Mouse (Mus musculus) liver, embryonic 13.5 days (tissue): ENCODE data around the gene Reep6. TPM values are rescaled to one million over a fixed set of nuclear protein-coding genes. Genes with fewer than 3 reads are reported as not detected.

ENCODE experiments used
- ATAC-seq: fragments of 200-750 bp; cut with Nextera tagmentation; 2 replicates; pipeline ENCODE4 v1.8.0; 2017; ENCODE audit warnings: low read depth, mild to moderate bottlenecking, moderate number of reproducible peaks, moderate library complexity
- DNase-seq: peaks from one replicate; pipeline ENCODE4 v3.0.0; 2022
- H3K27ac ChIP-seq: fragments of 300-500 bp; sonication (generic); 2 replicates; pipeline ENCODE4 v1.5.1; 2015; ENCODE audit warnings: moderate library complexity, mild to moderate bottlenecking, inconsistent platforms
- H3K27me3 ChIP-seq: fragments of 300-500 bp; sonication (generic); 2 replicates; pipeline ENCODE4 v1.6.1; 2015; ENCODE audit warnings: mild to moderate bottlenecking, inconsistent platforms
- H3K36me3 ChIP-seq: fragments of 300-500 bp; sonication (generic); 2 replicates; pipeline ENCODE4 v1.6.1; 2015; ENCODE audit warnings: mild to moderate bottlenecking, inconsistent platforms
- H3K4me1 ChIP-seq: fragments of 300-500 bp; sonication (generic); replicated peaks from 2 replicates; pipeline ENCODE4 v1.6.1; 2015; ENCODE audit warnings: inconsistent platforms
- H3K4me2 ChIP-seq: fragments of 300-500 bp; sonication (generic); 2 replicates; pipeline ENCODE4 v1.6.1; 2015; ENCODE audit warnings: inconsistent platforms, mild to moderate bottlenecking, moderate library complexity
- H3K4me3 ChIP-seq: fragments of 300-500 bp; sonication (generic); replicated peaks from 2 replicates; pipeline ENCODE4 v1.5.1; 2015; ENCODE audit warnings: mild to moderate bottlenecking, inconsistent platforms
- H3K9ac ChIP-seq: fragments of 300-500 bp; sonication (generic); 2 replicates; pipeline ENCODE4 v1.6.1; 2015; ENCODE audit warnings: mild to moderate bottlenecking, inconsistent platforms
- H3K9me3 ChIP-seq: fragments of 300-500 bp; sonication (generic); replicated peaks from 2 replicates; pipeline ENCODE4 v1.6.1; 2016; ENCODE audit warnings: inconsistent platforms
- WGBS: fragments of 180-500 bp; shearing (Covaris S2); methylation state at CpG from one replicate; pipeline ENCODE4 v1.1.7; 2015; ENCODE audit not compliant: insufficient replicate concordance; 5-methylcytosine and 5-hydroxymethylcytosine counted together
- polyA plus RNA-seq: library from polyadenylated mRNA; unstranded; fragments of >200 nt; fragmentation: Nextera tagmentation; extraction: Ambion mirVana; gene quantifications from 2 replicates; pipeline ENCODE4 v1.2.1, GENCODE M21; 2015

Gene Reep6
- 50.9 and 65.0 TPM in 2 replicates for polyA plus RNA-seq

GRCm38 (mm10) chr10:80329273-80330081, at the start of gene Reep6, which contains the start of gene Pcsk4:
Gene Reep6, plus strand, starts transcription at chr10:80329953.
Gene Pcsk4, minus strand, starts transcription at chr10:80329498.
- Histone ChIP-seq H3K4me2 (peak within 1 kb of the TSS; percentile 98), H3K4me1 (peaks cover 77% of the 10 kb centered on the region), H3K4me3 (peak within 1 kb of the TSS; percentile 71), H3K27ac (peak within 1 kb of the TSS; percentile 96), H3K9me3 (no peaks in the 10 kb centered on the region), H3K27me3 (peaks cover 3% of the 10 kb centered on the region; the same call in 1 of the 2 replicates), H3K36me3 (peaks cover 13% of the 10 kb centered on the region), H3K9ac (peak within 1 kb of the TSS; percentile 83)
- peak; percentile 81 for ATAC-seq
- peak; percentile 100 for DNase-seq
- 6% methylated on average over 36 of the region's 36 CpGs for WGBS

DNA sequence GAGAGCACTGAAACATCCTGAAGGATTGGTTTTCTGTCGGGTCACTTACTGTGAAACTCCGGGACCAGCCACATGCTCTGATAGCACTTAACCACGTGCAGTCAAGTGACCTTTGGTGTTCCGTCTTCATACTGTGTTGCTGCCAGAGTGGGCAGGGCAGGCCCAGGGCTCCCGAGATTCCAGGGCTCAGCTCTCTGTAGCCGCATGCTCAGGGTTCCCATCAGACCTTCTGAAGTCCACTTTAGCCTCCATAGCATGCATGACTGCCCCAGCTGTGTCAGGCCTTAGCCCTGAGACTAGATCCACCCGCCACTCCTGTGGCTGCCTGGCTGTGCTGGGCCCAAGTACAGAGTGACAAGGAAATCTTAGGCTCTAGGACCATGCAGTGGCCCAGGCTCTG, 48.4 kb upstream of the Reep6 start:
- DNase-seq (no peak), ATAC-seq (no peak)
- WGBS, result 76% methylated on average over 7 of the region's 7 CpGs
- peaks cover 99% of the 10 kb centered on the region for H3K36me3 ChIP-seq
- no peak overlapping the region for H3K4me2 ChIP-seq
- no peak overlapping the region for H3K9ac ChIP-seq
- no peaks in the 10 kb centered on the region for H3K9me3 ChIP-seq
- H3K27ac ChIP-seq, result no peak overlapping the region
- no peaks in the 10 kb centered on the region for H3K27me3 ChIP-seq
- no peak overlapping the region for H3K4me3 ChIP-seq
- H3K4me1 ChIP-seq, result peaks cover 11% of the 10 kb centered on the region

DNA sequence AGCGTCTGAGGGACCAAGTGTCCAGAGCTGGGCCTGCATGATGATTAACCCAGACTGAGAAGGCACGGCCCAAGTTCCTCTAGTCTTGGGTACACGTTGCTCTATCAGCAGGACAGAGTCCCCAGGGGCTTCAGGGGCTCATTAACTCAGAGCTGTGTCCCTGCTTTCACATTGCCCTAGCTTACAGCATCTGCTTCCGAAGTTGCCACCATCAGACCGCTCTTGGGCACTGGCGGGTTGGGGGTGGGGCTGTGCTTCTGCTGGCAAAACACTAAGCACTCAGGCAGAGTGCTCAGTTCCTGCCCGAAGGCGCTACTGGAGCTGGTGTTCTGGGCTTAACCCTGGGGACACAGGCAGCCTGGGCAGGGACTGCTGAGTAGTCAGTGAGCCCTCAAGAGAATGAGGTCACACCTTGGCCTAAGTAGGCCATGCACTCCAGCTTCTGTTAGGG, 47.8 kb upstream of the Reep6 start:
- Histone ChIP-seq H3K36me3 (peaks cover 99% of the 10 kb centered on the region), H3K27ac (no peak overlapping the region), H3K9ac (no peak overlapping the region), H3K9me3 (no peaks in the 10 kb centered on the region), H3K4me3 (no peak overlapping the region), H3K4me1 (peaks cover 11% of the 10 kb centered on the region), H3K27me3 (no peaks in the 10 kb centered on the region), H3K4me2 (no peak overlapping the region)
- DNase-seq, result no peak
- no peak for ATAC-seq
- WGBS, result 87% methylated on average over 8 of the region's 8 CpGs

GRCm38 (mm10) chr10:80282481-80283441, 47.0 kb upstream of the Reep6 start:
- Histone ChIP-seq H3K27ac (no peak overlapping the region), H3K27me3 (no peaks in the 10 kb centered on the region), H3K4me2 (no peak overlapping the region), H3K36me3 (peaks cover 99% of the 10 kb centered on the region), H3K4me1 (peaks cover 11% of the 10 kb centered on the region), H3K9ac (no peak overlapping the region), H3K4me3 (no peak overlapping the region), H3K9me3 (no peaks in the 10 kb centered on the region)
- WGBS, result 82% methylated on average over 20 of the region's 20 CpGs
- no peak for DNase-seq
- ATAC-seq, result no peak

DNA sequence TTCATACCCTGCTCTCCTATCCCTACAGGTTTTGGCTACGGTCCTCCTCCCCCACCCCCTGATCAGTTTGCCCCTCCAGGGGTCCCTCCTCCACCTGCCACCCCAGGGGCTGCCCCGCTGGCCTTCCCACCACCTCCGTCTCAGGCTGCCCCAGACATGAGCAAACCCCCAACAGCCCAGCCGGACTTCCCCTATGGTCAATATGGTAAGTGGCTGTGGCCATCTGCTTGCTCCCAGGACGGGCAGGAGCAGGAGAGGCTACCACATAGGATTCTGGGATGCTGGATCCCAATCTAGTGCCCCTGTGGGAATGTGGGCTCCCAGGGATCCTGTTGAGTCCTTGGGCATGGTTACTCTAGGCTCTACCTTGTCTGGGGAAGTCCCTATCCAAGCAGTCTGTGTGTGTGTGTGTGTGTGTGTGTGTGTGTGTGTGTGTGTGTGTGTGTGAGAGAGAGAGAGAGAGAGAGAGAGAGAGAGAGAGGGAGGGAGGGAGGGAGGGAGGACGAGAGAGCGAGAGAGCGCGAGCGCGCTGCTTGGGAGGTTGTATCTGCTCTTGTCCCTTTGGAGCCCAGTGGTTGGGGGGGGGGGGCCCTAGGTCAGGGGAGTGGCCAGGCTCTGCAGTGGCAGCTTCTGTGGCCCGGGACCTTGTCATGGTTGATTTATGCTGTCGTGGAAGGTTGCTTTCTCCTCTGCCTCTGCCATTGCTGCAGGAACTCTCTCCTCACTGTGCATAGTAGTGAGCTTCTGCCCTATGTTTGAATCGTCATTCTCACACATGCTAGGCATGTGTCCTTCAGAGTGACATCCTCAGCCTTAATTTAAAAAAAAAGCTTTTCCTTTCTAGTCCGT, 44.3 kb upstream of the Reep6 start:
- no peak for DNase-seq
- no peak overlapping the region for H3K9ac ChIP-seq
- no peak overlapping the region for H3K4me3 ChIP-seq
- WGBS, result 84% methylated on average over 15 of the region's 15 CpGs
- H3K4me1 ChIP-seq, result peaks cover 14% of the 10 kb centered on the region
- no peaks in the 10 kb centered on the region for H3K27me3 ChIP-seq
- H3K27ac ChIP-seq, result no peak overlapping the region
- no peaks in the 10 kb centered on the region for H3K9me3 ChIP-seq
- no peak overlapping the region for H3K4me2 ChIP-seq
- no peak for ATAC-seq
- peaks cover 88% of the 10 kb centered on the region for H3K36me3 ChIP-seq

DNA sequence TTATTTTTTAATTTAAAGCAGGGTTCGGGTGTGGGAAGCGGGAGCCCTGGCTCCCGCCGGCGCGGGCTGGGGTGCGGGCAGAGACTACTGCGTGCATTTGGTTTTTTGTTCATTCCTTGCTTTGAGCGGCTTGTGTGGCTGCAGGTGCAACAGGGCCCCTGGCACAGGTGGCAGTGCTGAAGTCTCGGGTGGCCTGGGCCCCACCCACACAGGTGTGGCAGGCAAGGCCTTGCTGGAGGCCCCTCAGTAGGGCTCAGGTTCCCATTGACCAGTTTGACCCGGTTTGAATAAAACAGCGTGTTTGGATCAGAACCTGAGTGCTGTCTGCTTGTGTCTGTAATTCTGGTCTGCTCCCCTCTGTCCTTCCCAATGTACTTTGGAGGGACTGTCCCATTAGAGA, 41.7 kb upstream of the Reep6 start:
- ATAC-seq, result no peak
- Histone ChIP-seq H3K4me2 (no peak overlapping the region), H3K9ac (no peak overlapping the region), H3K9me3 (no peaks in the 10 kb centered on the region), H3K27me3 (no peaks in the 10 kb centered on the region), H3K4me1 (peaks cover 12% of the 10 kb centered on the region), H3K36me3 (peaks cover 64% of the 10 kb centered on the region), H3K27ac (no peak overlapping the region), H3K4me3 (no peak overlapping the region)
- DNase-seq, result no peak
- WGBS, result 90% methylated on average over 12 of the region's 12 CpGs

GRCm38 (mm10) chr10:80288657-80289056, 41.1 kb upstream of the Reep6 start:
- no peak overlapping the region for H3K4me2 ChIP-seq
- DNase-seq (no peak), ATAC-seq (no peak)
- no peaks in the 10 kb centered on the region for H3K27me3 ChIP-seq
- H3K4me1 ChIP-seq, result peaks cover 18% of the 10 kb centered on the region
- no peak overlapping the region for H3K27ac ChIP-seq
- no peak overlapping the region for H3K9ac ChIP-seq
- peaks cover 64% of the 10 kb centered on the region for H3K36me3 ChIP-seq
- WGBS, result 71% methylated on average over 8 of the region's 8 CpGs
- H3K9me3 ChIP-seq, result no peaks in the 10 kb centered on the region
- no peak overlapping the region for H3K4me3 ChIP-seq

GRCm38 (mm10) chr10:80292251-80293146, 37.3 kb upstream of the Reep6 start, which contains the start of gene Rps15:
Gene Rps15, plus strand, starts transcription at chr10:80292453.
- WGBS, result under 1% methylated on average over 72 of the region's 72 CpGs
- peak within 1 kb of the TSS; percentile 94 for H3K27ac ChIP-seq
- H3K9me3 ChIP-seq, result no peaks in the 10 kb centered on the region
- peaks cover 41% of the 10 kb centered on the region for H3K36me3 ChIP-seq
- DNase-seq, result peak; percentile 91
- H3K27me3 ChIP-seq, result peaks cover 12% of the 10 kb centered on the region
- peak within 1 kb of the TSS; percentile 100 for H3K9ac ChIP-seq
- peak; percentile 85 for ATAC-seq
- H3K4me1 ChIP-seq, result peaks cover 55% of the 10 kb centered on the region
- peak within 1 kb of the TSS; percentile 93 for H3K4me2 ChIP-seq
- peak within 1 kb of the TSS; percentile 95 for H3K4me3 ChIP-seq

- Histone ChIP-seq H3K4me3 (peak overlapping the region; percentile 95), H3K4me2 (peak overlapping the region; percentile 93), H3K9ac (peak overlapping the region; percentile 100), H3K36me3 (peaks cover 34% of the 10 kb centered on the region), H3K27ac (peak overlapping the region; percentile 94), H3K4me1 (peaks cover 56% of the 10 kb centered on the region), H3K9me3 (no peaks in the 10 kb centered on the region), H3K27me3 (peaks cover 20% of the 10 kb centered on the region)
- DNase-seq (no peak), ATAC-seq (no peak)
- WGBS, result 11% methylated on average over 14 of the region's 14 CpGs
These were observed 36.4 kb upstream of the Reep6 start for GRCm38 (mm10) chr10:80293325-80293724.

GRCm38 (mm10) chr10:80294311-80294710, 35.4 kb upstream of the Reep6 start:
- DNase-seq, result no peak
- peak overlapping the region; percentile 94 for H3K27ac ChIP-seq
- H3K4me1 ChIP-seq, result peaks cover 56% of the 10 kb centered on the region
- H3K27me3 ChIP-seq, result peaks cover 30% of the 10 kb centered on the region
- H3K4me3 ChIP-seq, result peak overlapping the region; percentile 95
- peaks cover 24% of the 10 kb centered on the region for H3K36me3 ChIP-seq
- no peak for ATAC-seq
- H3K9me3 ChIP-seq, result no peaks in the 10 kb centered on the region
- peak overlapping the region; percentile 100 for H3K9ac ChIP-seq
- H3K4me2 ChIP-seq, result peak overlapping the region; percentile 93
- WGBS, result 85% methylated on average over 4 of the region's 4 CpGs
